Mouse (Mus musculus) hindbrain, embryonic 13.5 days (tissue): Measurements from ENCODE around the gene P2ry12. TPM values are rescaled to one million over a fixed set of nuclear protein-coding genes. Genes with fewer than 3 reads are reported as not detected.

Source experiments
- ATAC-seq: fragments of 200-750 bp; cut with Nextera tagmentation; 2 replicates; pipeline ENCODE4 v1.8.0; 2017; ENCODE audit warnings: moderate TSS enrichment; ENCODE audit not compliant: low FRiP score
- H3K27ac ChIP-seq: fragments of 300-500 bp; sonication (generic); 2 replicates; pipeline ENCODE4 v1.5.1; 2015; ENCODE audit warnings: inconsistent platforms, mild to moderate bottlenecking, moderate library complexity
- H3K27me3 ChIP-seq: fragments of 300-500 bp; sonication (generic); 2 replicates; pipeline ENCODE4 v1.6.1; 2015; ENCODE audit warnings: mild to moderate bottlenecking, inconsistent platforms
- H3K36me3 ChIP-seq: fragments of 300-500 bp; sonication (generic); 2 replicates; pipeline ENCODE4 v1.6.1; 2015; ENCODE audit warnings: mild to moderate bottlenecking, inconsistent platforms
- H3K4me1 ChIP-seq: fragments of 300-500 bp; sonication (generic); replicated peaks from 2 replicates; pipeline ENCODE4 v1.6.1; 2015; ENCODE audit warnings: inconsistent platforms
- H3K4me2 ChIP-seq: fragments of 300-500 bp; sonication (generic); 2 replicates; pipeline ENCODE4 v1.6.1; 2015; ENCODE audit warnings: inconsistent platforms, mild to moderate bottlenecking, moderate library complexity
- H3K4me3 ChIP-seq: fragments of 300-500 bp; sonication (generic); 2 replicates; pipeline ENCODE4 v1.5.1; 2015; ENCODE audit warnings: mild to moderate bottlenecking, inconsistent platforms
- H3K9ac ChIP-seq: fragments of 300-500 bp; sonication (generic); 2 replicates; pipeline ENCODE4 v1.6.1; 2015; ENCODE audit warnings: mild to moderate bottlenecking, inconsistent platforms
- H3K9me3 ChIP-seq: fragments of 300-500 bp; sonication (generic); 2 replicates; pipeline ENCODE4 v1.6.1; 2016; ENCODE audit warnings: inconsistent platforms
- WGBS: fragments of 180-500 bp; shearing (Covaris S2); methylation state at CpG from one replicate; pipeline ENCODE4 v1.1.7; 2015; 5-methylcytosine and 5-hydroxymethylcytosine counted together
- polyA plus RNA-seq: library from polyadenylated mRNA; unstranded; fragments of >200 nt; fragmentation: Nextera tagmentation; extraction: Ambion mirVana; gene quantifications from 2 replicates; pipeline ENCODE4 v1.2.1, GENCODE M21; 2015

The P2ry12 gene
- polyA plus RNA-seq, 1 experiment from 2014 or later = 10.9 TPM

DNA sequence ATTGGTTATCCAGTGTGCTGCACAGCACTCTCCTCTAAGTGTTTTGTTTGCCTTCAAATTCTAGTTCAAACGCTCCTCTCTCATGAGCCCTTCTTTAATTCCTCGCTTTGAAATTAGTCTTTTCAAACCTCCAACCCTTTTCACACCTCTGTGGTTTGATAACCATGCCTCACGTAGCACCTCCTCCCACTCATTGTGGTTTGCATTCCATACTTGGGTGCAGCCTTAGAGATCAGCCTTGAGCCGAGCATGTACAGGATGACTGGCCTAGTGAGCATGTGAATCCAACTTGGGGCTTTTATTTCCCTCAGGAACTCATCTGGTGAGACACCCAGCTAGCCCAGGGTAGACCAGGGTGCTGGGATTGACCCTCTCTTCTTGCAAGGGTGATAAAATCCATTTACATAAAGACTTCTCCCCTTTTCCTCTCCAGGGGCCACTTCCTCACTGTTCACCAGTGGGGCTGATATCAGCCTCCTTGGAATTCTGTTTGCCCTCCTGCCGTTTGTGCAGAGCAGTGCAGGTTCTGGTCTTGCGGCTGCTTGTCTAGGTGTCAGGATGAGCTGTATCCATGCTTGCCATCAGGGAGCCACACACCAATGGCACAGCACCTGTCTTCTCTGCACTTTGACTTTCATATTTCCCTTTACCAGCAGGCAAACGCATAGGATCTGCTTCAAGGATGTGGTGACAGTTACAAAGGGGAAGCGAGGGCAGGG, 58.7 kb downstream of the P2ry12 start:
- Histone ChIP-seq H3K27me3 (no peaks in the 10 kb centered on the region), H3K9me3 (no peaks in the 10 kb centered on the region), H3K4me1 (no peaks in the 10 kb centered on the region), H3K4me3 (no peak overlapping the region), H3K36me3 (no peaks in the 10 kb centered on the region), H3K9ac (no peak overlapping the region), H3K27ac (no peak overlapping the region), H3K4me2 (no peak overlapping the region)
- WGBS = 84% methylated on average over 8 of the region's 8 CpGs
- no peak for ATAC-seq

DNA sequence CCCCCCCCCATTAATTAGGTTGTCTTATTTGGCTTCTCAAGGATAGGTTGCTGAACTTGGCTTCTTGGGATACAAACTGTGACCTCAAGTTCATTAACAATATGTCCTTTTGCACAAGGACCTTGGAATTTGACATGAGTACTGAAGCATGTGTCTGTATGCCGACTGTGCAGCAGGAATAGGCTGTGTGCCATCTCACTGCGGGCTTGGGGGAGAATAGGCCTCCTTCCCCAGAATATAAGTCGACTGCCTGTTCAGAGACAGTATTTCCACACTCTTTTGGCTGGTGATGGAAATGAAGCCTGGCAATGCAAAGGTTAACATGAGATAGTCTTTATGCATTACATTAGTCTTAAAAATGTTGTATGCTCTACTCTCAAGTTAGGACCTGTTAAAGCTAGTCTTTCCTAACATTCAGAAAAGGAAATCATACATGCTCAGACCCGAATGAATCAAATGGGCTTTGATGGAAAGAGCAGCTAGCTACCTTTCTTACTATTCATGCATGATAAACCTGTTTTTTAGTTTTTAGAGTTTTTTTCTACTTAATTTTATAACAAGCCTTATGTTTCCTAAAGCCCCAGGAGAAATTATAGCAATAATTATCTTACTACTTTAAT, 65.2 kb downstream of the P2ry12 start:
- Histone ChIP-seq H3K9me3 (no peaks in the 10 kb centered on the region), H3K4me1 (no peaks in the 10 kb centered on the region), H3K9ac (no peak overlapping the region), H3K4me2 (no peak overlapping the region), H3K27me3 (no peaks in the 10 kb centered on the region), H3K27ac (no peak overlapping the region), H3K4me3 (no peak overlapping the region), H3K36me3 (no peaks in the 10 kb centered on the region)
- ATAC-seq = no peak
- WGBS = 88% methylated on average over 4 of the region's 4 CpGs

DNA sequence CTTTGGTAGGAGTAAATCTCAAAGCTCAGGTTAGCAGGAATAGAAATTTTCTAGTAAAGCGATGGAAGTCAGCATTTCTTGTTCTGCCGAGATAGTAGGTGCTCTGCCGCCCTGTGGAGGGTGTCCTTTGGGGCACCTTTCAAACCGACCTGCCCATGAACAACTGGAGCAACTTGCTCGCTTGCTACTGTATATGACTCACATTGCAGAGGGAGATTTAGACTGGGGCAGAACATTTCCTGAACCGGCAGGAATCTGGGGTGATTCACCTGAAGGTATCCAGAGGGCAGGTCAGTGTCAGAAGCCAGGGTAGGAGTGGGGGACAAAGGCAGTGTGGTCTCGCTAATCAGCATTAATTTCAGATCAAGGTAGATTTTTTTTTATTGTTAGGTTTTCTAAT, 67.7 kb downstream of the P2ry12 start, which contains the start of gene Gpr87:
Gene Gpr87 (minus strand): TSS at position 167 of the 400 bp plus-strand sequence.
- no peak within 1 kb of the TSS for H3K4me2 ChIP-seq
- no peak within 1 kb of the TSS for H3K4me3 ChIP-seq
- no peak for ATAC-seq
- no peaks in the 10 kb centered on the region for H3K9me3 ChIP-seq
- no peaks in the 10 kb centered on the region for H3K27me3 ChIP-seq
- no peaks in the 10 kb centered on the region for H3K4me1 ChIP-seq
- whole genome bisulfite sequencing = 93% methylated on average over 7 of the region's 7 CpGs
- H3K27ac ChIP-seq = no peak within 1 kb of the TSS
- no peak within 1 kb of the TSS for H3K9ac ChIP-seq
- no peaks in the 10 kb centered on the region for H3K36me3 ChIP-seq

DNA sequence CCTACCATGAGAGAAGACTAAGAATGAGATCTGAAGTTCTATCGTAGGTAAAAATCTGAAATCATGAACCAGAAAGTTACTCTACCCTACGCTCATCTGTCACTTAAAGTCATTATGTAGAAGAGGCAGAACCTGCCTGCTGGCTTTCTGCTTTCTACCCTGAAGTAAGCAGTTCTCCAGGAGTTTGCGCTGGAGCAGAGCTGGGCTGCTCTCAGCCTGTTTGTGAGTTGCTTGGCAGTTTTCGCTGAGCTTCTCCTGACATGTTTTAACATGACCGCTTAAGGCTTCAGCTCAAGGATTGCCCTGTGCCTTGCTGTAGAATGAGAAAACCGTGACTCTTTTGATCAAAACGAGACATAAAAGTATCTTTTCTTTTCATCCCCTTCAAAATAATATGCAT, 68.6 kb downstream of the P2ry12 start:
- ATAC-seq = no peak
- Histone ChIP-seq H3K9me3 (no peaks in the 10 kb centered on the region), H3K36me3 (no peaks in the 10 kb centered on the region), H3K4me2 (no peak overlapping the region), H3K9ac (no peak overlapping the region), H3K27me3 (no peaks in the 10 kb centered on the region), H3K4me1 (no peaks in the 10 kb centered on the region), H3K27ac (no peak overlapping the region), H3K4me3 (no peak overlapping the region)
- WGBS = 91% methylated on average over 7 of the region's 7 CpGs

DNA sequence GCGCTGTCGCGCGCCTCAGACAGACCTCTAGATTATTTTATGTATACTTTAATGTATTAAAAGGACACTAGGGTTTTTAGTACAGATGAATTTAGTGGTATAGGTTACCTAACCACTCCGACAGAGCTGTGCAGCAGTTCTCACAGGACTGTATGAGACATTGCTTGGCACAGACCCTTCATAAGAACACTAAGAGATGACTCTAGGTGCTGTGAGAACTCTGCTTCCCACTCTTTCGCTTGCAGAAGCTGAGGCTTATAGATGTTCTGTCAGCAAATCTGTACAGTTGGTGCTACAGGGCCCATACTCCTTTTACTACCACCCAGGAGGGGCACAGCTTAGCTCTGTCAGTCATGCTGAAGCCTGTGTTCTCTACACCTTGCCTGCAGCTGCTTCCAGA, 71.0 kb downstream of the P2ry12 start:
- Histone ChIP-seq H3K36me3 (no peaks in the 10 kb centered on the region), H3K4me1 (no peaks in the 10 kb centered on the region), H3K27me3 (no peaks in the 10 kb centered on the region), H3K4me3 (no peak overlapping the region), H3K27ac (no peak overlapping the region), H3K4me2 (no peak overlapping the region), H3K9ac (no peak overlapping the region), H3K9me3 (no peaks in the 10 kb centered on the region)
- no peak for ATAC-seq
- WGBS = 97% methylated on average over 6 of the region's 6 CpGs

DNA sequence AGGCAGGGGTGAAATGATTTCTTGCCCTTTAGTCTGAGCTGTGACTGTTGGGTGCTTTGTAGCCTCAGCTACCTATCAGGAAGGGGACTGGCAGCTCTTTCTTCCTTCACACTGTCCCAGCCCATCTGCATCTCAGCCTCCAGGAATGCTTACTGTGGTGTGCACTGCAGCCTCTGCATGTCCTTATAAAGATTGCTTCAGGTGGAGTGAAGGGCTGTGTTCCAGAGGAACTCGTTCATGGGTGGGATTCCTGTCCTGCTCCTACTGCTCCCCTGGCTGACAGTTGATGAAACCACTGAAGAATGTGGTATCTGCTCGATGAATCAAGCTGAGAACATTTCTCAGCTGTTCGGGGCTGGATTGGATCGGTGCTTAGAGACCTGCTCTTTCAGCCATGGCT, 75.3 kb downstream of the P2ry12 start:
- no peak for ATAC-seq
- 93% methylated on average over 4 of the region's 4 CpGs for WGBS

DNA sequence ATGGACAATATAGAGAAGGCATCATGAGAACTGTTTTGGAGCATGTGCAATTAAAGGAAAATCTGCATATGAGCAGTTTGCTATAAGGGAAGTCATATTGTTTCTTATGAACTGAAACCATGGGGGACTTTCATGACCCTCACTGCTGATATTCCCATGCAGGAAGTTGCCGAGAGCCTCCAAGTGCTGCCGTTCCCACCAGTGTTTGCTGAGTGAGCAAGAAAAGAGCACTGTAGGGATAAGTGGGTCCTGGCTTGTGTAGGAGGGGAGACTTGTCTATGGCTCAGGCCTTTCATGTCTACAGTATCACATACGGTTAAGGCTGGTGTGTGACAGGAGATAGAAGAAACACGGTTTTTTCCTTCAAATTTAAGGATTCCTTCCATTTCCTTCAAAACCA, 77.0 kb downstream of the P2ry12 start:
- H3K9me3 ChIP-seq = no peaks in the 10 kb centered on the region
- no peaks in the 10 kb centered on the region for H3K4me1 ChIP-seq
- H3K4me2 ChIP-seq = no peak overlapping the region
- 83% methylated on average over 4 of the region's 4 CpGs for WGBS
- no peaks in the 10 kb centered on the region for H3K27me3 ChIP-seq
- ATAC-seq = no peak
- H3K9ac ChIP-seq = no peak overlapping the region
- H3K4me3 ChIP-seq = no peak overlapping the region
- no peaks in the 10 kb centered on the region for H3K36me3 ChIP-seq
- no peak overlapping the region for H3K27ac ChIP-seq

More for the DNA sequence above, 75.3 kb downstream of the P2ry12 start:
- Histone ChIP-seq H3K9ac (no peak overlapping the region), H3K27ac (no peak overlapping the region), H3K4me1 (no peaks in the 10 kb centered on the region), H3K36me3 (no peaks in the 10 kb centered on the region), H3K4me2 (no peak overlapping the region), H3K9me3 (no peaks in the 10 kb centered on the region), H3K27me3 (no peaks in the 10 kb centered on the region), H3K4me3 (no peak overlapping the region)

DNA sequence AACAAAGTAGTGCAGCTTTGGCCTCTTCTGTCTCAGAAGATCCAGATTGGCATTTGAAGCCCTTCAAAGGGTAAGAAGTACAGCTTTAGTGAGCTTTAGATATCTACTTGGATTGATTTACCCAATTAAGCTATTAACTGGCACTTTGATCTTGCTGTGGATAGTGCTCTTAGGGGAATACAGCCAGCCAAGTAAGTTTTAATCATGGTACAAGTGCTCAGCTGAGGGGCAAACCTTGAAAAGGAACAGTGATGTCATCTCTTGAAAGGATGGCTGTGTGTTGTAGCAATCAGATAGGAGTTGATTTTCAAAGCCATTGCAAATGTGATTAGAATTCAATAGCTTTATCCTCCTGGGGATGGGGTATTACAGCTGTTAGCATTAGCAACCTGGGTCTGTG, 80.5 kb downstream of the P2ry12 start:
- H3K36me3 ChIP-seq = no peaks in the 10 kb centered on the region
- H3K27ac ChIP-seq = no peak overlapping the region
- H3K4me2 ChIP-seq = no peak overlapping the region
- H3K27me3 ChIP-seq = no peaks in the 10 kb centered on the region
- H3K4me1 ChIP-seq = no peaks in the 10 kb centered on the region
- no peak overlapping the region for H3K9ac ChIP-seq
- no peak for ATAC-seq
- H3K4me3 ChIP-seq = no peak overlapping the region
- no peaks in the 10 kb centered on the region for H3K9me3 ChIP-seq

DNA sequence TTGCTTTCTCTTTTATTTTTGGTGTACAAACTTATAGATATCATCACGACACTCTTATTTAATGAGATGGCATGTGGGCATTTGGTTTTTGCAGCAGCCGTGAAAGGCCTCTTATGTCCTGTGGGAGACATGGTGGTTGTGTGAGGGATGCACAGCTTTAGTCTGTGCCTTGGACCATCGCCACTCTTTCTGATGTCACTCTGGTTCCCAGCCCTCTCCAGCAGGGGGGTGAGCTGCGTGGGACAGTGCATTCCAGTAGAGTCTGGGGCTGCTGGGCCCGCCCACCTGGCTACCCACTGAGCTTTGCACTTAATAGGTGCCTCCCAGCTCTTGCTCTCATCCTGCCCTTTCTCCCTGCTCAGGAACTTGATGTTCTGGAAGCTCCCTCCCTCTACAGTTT, 81.5 kb downstream of the P2ry12 start:
- H3K27ac ChIP-seq = no peak overlapping the region
- H3K9ac ChIP-seq = no peak overlapping the region
- H3K27me3 ChIP-seq = no peaks in the 10 kb centered on the region
- H3K4me3 ChIP-seq = no peak overlapping the region
- H3K4me2 ChIP-seq = no peak overlapping the region
- no peaks in the 10 kb centered on the region for H3K36me3 ChIP-seq
- no peaks in the 10 kb centered on the region for H3K4me1 ChIP-seq
- ATAC-seq = no peak
- H3K9me3 ChIP-seq = no peaks in the 10 kb centered on the region
- 69% methylated on average over 5 of the region's 5 CpGs for WGBS

DNA sequence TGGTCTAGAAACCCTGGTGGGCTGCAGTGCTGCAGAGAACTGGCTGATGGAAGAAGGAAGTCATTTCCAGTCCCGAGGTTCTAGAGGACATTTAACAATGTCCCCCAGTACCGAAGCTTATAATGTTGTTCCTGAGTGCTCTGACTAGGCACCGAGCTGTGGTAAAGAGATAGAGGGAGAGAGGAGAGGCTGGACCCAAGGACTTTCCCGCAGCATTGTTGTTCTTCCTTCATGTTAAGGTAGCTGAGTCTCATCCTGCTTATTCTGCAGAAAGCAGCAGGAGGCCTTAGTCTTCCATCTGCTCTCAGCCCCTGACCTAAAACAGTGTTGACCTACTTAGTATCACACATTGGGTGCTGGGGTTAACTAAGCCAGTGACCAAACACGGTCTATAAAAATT, 85.8 kb downstream of the P2ry12 start:
- WGBS = 76% methylated on average over 5 of the region's 5 CpGs
- H3K9ac ChIP-seq = no peak overlapping the region
- H3K36me3 ChIP-seq = no peaks in the 10 kb centered on the region
- ATAC-seq = no peak
- no peak overlapping the region for H3K27ac ChIP-seq
- no peaks in the 10 kb centered on the region for H3K4me1 ChIP-seq
- H3K27me3 ChIP-seq = no peaks in the 10 kb centered on the region
- no peak overlapping the region for H3K4me2 ChIP-seq
- no peak overlapping the region for H3K4me3 ChIP-seq
- no peaks in the 10 kb centered on the region for H3K9me3 ChIP-seq

DNA sequence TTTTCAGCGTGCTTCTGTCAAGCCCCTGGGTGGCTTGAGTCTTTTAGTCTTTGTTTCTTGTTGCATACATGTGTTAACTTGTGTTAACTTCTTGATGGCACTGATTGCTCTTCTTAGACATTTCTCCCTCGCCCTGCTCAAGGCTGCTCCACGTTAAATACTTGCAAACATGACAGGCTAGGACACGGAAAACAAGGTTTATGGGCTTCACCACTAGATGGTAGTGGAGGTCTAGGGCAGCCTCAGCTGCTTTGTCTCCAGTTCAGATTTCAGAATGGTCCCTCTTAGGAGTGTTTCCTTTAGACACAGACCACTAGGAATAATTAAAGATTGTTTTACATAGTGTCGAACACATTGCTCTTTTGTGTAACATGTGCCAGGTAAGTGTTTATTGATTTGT, 87.4 kb downstream of the P2ry12 start:
- no peaks in the 10 kb centered on the region for H3K4me1 ChIP-seq
- 52% methylated on average over 5 of the region's 5 CpGs for WGBS
- no peaks in the 10 kb centered on the region for H3K27me3 ChIP-seq
- no peaks in the 10 kb centered on the region for H3K9me3 ChIP-seq
- peak; percentile 77; the same call in 1 of the 2 replicates for ATAC-seq
- no peak overlapping the region for H3K4me2 ChIP-seq
- no peak overlapping the region for H3K27ac ChIP-seq
- no peaks in the 10 kb centered on the region for H3K36me3 ChIP-seq
- H3K4me3 ChIP-seq = no peak overlapping the region
- no peak overlapping the region for H3K9ac ChIP-seq

DNA sequence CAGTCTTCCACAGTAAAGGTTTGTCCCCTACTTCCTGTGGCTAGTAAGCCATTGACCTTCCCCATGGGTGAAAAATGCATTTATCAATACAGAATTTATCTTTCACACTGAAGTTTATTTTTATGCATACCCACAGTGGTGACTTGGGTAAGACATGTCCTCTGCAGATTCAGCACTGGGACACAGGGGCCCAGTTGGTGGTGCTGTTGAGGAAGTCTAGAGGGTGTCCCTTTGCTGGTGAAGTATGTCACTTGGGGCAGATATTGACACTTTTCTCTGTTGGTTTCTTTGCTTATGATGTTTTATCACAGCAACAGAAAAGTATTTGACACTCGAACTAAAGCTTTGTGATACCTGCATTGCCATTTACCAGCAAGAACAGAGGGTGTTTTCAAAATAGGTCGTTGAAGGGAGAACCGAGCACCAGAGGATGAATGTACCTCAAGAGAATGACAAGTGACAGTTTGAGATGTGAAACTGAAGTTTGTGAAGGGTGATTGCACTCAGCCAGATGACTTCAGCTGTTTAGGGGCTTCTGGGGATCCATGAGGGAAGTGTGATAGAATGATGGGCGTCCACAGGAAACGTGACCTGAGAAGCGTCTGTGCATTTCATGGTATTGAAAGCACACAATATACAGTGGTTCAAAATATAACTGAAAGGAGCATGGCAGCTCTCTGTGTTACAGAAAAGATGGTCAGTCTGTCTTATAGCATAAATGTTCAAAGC, 88.1 kb downstream of the P2ry12 start:
- no peaks in the 10 kb centered on the region for H3K27me3 ChIP-seq
- no peak for ATAC-seq
- no peak overlapping the region for H3K4me2 ChIP-seq
- H3K36me3 ChIP-seq = no peaks in the 10 kb centered on the region
- no peak overlapping the region for H3K9ac ChIP-seq
- H3K9me3 ChIP-seq = no peaks in the 10 kb centered on the region
- H3K27ac ChIP-seq = no peak overlapping the region
- no peak overlapping the region for H3K4me3 ChIP-seq
- no peaks in the 10 kb centered on the region for H3K4me1 ChIP-seq
- WGBS = 86% methylated on average over 6 of the region's 6 CpGs
